Mouse (Mus musculus): Measurements from ENCODE around the gene Gipc3. TPM values are rescaled to one million over a fixed set of nuclear protein-coding genes. Genes with fewer than 3 reads are reported as not detected.

Gene Gipc3
- polyA plus RNA-seq, 1 experiment: 4.1 TPM

DNA sequence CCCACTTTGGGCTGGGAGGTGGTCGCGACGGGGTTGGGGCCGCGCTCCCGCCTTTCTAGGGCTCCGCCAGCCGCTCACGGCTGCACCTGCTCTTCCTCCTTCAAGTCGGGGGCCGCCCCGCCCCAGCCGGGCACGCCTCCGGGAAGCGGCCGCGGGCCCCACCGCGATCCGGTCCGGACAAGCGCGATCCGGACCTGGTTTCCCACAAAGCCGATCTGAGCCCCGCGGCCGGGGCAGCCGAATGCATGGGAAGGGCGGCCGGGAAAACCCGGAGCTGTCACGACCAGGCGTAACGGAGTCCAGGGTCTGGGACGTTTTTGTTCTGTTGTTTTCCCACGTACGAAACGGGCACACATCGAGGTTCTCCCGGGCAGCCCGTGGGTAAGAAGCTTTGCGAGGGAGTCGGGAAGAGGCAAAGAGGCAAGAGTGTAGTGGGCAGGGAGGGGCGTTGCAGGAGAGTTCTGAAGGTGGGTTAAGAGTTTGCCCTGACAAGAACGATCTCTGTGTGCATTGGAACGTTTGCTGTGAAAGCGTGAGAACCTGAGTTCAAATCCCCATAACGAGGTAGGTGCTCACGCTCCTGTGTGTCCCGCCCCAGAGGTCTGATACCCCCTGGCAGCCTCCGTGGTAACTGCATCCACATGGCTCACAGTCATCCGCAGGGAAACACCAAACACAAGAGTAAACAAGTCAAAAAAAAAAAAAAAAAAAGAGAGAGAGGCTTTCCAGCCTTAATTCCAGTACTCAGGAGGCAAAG, 57.2 kb downstream of the Gipc3 start:
- H3K27ac ChIP-seq (ENCODE audit: control insufficient read depth, insufficient read depth, low read depth, low read length): no peak overlapping the region
- TF ChIP-seq POLR2A (IDR thresholded peaks at IDR 0.05; ENCODE audit: control insufficient read depth, low read depth, low read length): no peak
- TF ChIP-seq CTCF (IDR thresholded peaks at IDR 0.05; ENCODE audit: control insufficient read depth, insufficient read depth, insufficient replicate concordance, low read depth, low read length): no peak
- no peaks in the 10 kb centered on the region for H3K27me3 ChIP-seq (ENCODE audit: control insufficient read depth, insufficient read depth, low read length)
- peak overlapping the region; percentile 69 for H3K4me3 ChIP-seq (ENCODE audit: control insufficient read depth, low read depth, low read length)
- H3K4me1 ChIP-seq (ENCODE audit: control insufficient read depth, insufficient read depth, low read length): peaks cover 24% of the 10 kb centered on the region
- H3K36me3 ChIP-seq (ENCODE audit: control insufficient read depth, insufficient read depth, low read length): no peaks in the 10 kb centered on the region

Other genes with a start within 250 kb of the Gipc3 start
- gene Creb3l3, start 244.4 kb downstream of the Gipc3 start, polyA plus RNA-seq (2012; rRNA removed): 0.40 and 0.70 TPM in 2 replicates
- 147 and 192 TPM in 2 replicates for gene Map2k2, start 237.4 kb downstream of the Gipc3 start, polyA plus RNA-seq (2012; rRNA removed)
- gene Zbtb7a, start 208.0 kb downstream of the Gipc3 start, polyA plus RNA-seq (2012; rRNA removed): 5.6 and 6.0 TPM in 2 replicates
- 164 and 184 TPM in 2 replicates for gene Pias4, start 175.3 kb downstream of the Gipc3 start, polyA plus RNA-seq (2012; rRNA removed)
- gene Eef2, start 166.6 kb downstream of the Gipc3 start, polyA plus RNA-seq (2012; rRNA removed): 1,507 and 1,673 TPM in 2 replicates
- 52.6 and 61.6 TPM in 2 replicates for gene Dapk3, start 160.3 kb downstream of the Gipc3 start, polyA plus RNA-seq (2012; rRNA removed)
- 1.4 and 1.8 TPM in 2 replicates for gene 4930442H23Rik, start 159.4 kb downstream of the Gipc3 start, polyA plus RNA-seq (2012; rRNA removed)
- gene Nmrk2, start 141.2 kb downstream of the Gipc3 start, polyA plus RNA-seq (2012; rRNA removed): not detected in 2 replicates
- 0.25 and 0.26 TPM in 2 replicates for gene Atcay, start 112.4 kb downstream of the Gipc3 start, polyA plus RNA-seq (2012; rRNA removed)
- gene Zfr2, start 110.1 kb downstream of the Gipc3 start, polyA plus RNA-seq (2012; rRNA removed): 11.6 and 12.5 TPM in 2 replicates
- gene Matk, start 90.3 kb downstream of the Gipc3 start, polyA plus RNA-seq (2012; rRNA removed): 3.0 and 3.5 TPM in 2 replicates
- 181 and 261 TPM in 2 replicates for gene Mrpl54, start 76.3 kb downstream of the Gipc3 start, polyA plus RNA-seq (2012; rRNA removed)
- gene Apba3, start 76.3 kb downstream of the Gipc3 start, polyA plus RNA-seq (2012; rRNA removed): 53.5 and 77.2 TPM in 2 replicates
- gene Tjp3, start 51.7 kb downstream of the Gipc3 start, polyA plus RNA-seq (2012; rRNA removed): 0.56 and 0.99 TPM in 2 replicates
- gene Pip5k1c, start 50.3 kb downstream of the Gipc3 start, polyA plus RNA-seq (2012; rRNA removed): 10.1 and 10.4 TPM in 2 replicates
- gene Cactin, start 22.2 kb downstream of the Gipc3 start, polyA plus RNA-seq (2012; rRNA removed): 13.4 and 16.5 TPM in 2 replicates
- 0.47 and 0.91 TPM in 2 replicates for gene Tbxa2r, start 14.5 kb downstream of the Gipc3 start, polyA plus RNA-seq (2012; rRNA removed)
- 23.0 and 27.7 TPM in 2 replicates for gene Hmg20b, start 7.2 kb upstream of the Gipc3 start, polyA plus RNA-seq (2012; rRNA removed)
- gene Mfsd12, start 14.2 kb upstream of the Gipc3 start, polyA plus RNA-seq (2012; rRNA removed): 33.1 and 39.7 TPM in 2 replicates
- gene 4930404N11Rik, start 22.6 kb upstream of the Gipc3 start, polyA plus RNA-seq (2012; rRNA removed): 273 and 296 TPM in 2 replicates
- 161 and 178 TPM in 2 replicates for gene Fzr1, start 35.2 kb upstream of the Gipc3 start, polyA plus RNA-seq (2012; rRNA removed)
- gene Dohh, start 41.2 kb upstream of the Gipc3 start, polyA plus RNA-seq (2012; rRNA removed): 38.5 and 46.3 TPM in 2 replicates
- 1.2 and 1.6 TPM in 2 replicates for gene Gm48551, start 41.2 kb upstream of the Gipc3 start, polyA plus RNA-seq (2012; rRNA removed)
- 0.65 TPM in 1 of 2 replicates, not detected in the other for gene Gm48552, start 45.7 kb upstream of the Gipc3 start, polyA plus RNA-seq (2012; rRNA removed)
- 3,568 and 3,612 TPM in 2 replicates for gene Smim24, start 49.8 kb upstream of the Gipc3 start, polyA plus RNA-seq (2012; rRNA removed)
- 9.8 and 9.9 TPM in 2 replicates for gene Nfic, start 112.4 kb upstream of the Gipc3 start, polyA plus RNA-seq (2012; rRNA removed)
- 147 and 163 TPM in 2 replicates for gene Celf5, start 139.4 kb upstream of the Gipc3 start, polyA plus RNA-seq (2012; rRNA removed)
- 70.4 and 71.3 TPM in 2 replicates for gene Ncln, start 153.1 kb upstream of the Gipc3 start, polyA plus RNA-seq (2012; rRNA removed)
- gene S1pr4, start 156.9 kb upstream of the Gipc3 start, polyA plus RNA-seq (2012; rRNA removed): 0.04 and 0.13 TPM in 2 replicates
- gene Gna15, start 181.0 kb upstream of the Gipc3 start, polyA plus RNA-seq (2012; rRNA removed): 1.0 and 1.2 TPM in 2 replicates
- 26.3 and 28.9 TPM in 2 replicates for gene Gna11, start 201.9 kb upstream of the Gipc3 start, polyA plus RNA-seq (2012; rRNA removed)
- 154 and 172 TPM in 2 replicates for gene Aes, start 216.2 kb upstream of the Gipc3 start, polyA plus RNA-seq (2012; rRNA removed)
- gene Tle2, start 231.3 kb upstream of the Gipc3 start, polyA plus RNA-seq (2012; rRNA removed): 19.0 and 22.1 TPM in 2 replicates

Measured in testis, adult 2 months (tissue).